Mouse (Mus musculus): ENCODE results near the gene Gdpgp1. TPM values are rescaled to one million over a fixed set of nuclear protein-coding genes. Genes with fewer than 3 reads are reported as not detected.
A peak's percentile ranks its signal among the peaks of the same experiment; 100 is the strongest.

Gdpgp1 gene
- polyA plus RNA-seq, 1 experiment from 2014 or later = 5.6 TPM

DNA sequence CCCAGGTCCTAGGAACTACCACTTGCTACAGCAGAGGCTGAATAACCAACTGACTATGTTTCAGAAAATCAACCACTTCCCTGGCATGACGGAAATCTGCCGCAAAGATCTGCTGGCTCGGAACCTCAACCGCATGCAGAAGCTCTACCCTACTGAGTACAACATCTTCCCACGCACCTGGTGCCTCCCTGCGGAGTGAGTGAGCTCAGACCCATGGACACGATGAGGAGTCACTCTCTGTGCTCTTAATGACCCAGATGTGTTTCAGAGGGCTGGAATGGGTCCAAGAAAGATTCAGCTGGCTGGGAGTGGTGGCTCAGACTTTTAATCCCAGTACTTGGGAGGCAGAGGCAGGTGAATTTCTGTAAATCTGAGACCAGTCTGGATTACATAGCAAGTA, 19.8 kb downstream of the Gdpgp1 start:
- WGBS = 80% methylated on average over 7 of the region's 7 CpGs
- H3K36me3 ChIP-seq (ENCODE audit: control insufficient read depth, insufficient read depth, low read length) = no peaks in the 10 kb centered on the region
- no peaks in the 10 kb centered on the region for H3K4me1 ChIP-seq (replicated peaks; ENCODE audit: control insufficient read depth, insufficient read depth, low read length)

DNA sequence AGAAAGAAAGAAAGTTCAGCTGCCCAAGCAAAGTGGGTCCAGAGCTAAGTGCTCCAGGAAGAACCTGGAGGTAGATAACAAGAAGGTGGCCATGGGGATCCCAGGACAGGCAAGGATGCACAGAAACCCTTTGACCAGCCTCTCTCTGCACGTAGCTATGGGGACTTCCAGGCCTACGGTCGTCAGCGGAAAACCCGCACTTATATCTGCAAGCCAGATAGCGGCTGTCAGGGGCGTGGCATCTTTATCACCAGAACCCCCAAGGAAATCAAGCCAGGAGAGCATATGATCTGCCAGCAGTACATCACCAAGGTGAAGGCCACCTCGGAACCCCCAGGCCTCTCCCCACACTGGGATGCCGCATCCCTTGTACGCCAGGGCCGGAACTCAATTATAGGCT, 20.2 kb downstream of the Gdpgp1 start:
- Histone ChIP-seq H3K27ac (ENCODE audit: low read depth, low read length) (no peak overlapping the region), H3K36me3 (ENCODE audit: control insufficient read depth, insufficient read depth, low read length) (no peaks in the 10 kb centered on the region), H3K9me3 (ENCODE audit: control insufficient read depth, low read length) (no peaks in the 10 kb centered on the region), H3K4me3 (ENCODE audit: low read depth, low read length) (no peak overlapping the region), H3K4me2 (replicated peaks; ENCODE audit: low read depth, low read length) (no peak overlapping the region), H3K4me1 (replicated peaks; ENCODE audit: control insufficient read depth, insufficient read depth, low read length) (no peaks in the 10 kb centered on the region), H3K9ac (ENCODE audit: low read depth, low read length) (no peak overlapping the region), H3K27me3 (ENCODE audit: control insufficient read depth, insufficient read depth, low read length) (no peaks in the 10 kb centered on the region)
- DNase-seq (ENCODE audit: low spot score) (no peak), ATAC-seq (ENCODE audit: low FRiP score) (no peak)
- 82% methylated on average over 11 of the region's 11 CpGs for WGBS

More for the DNA sequence above, 19.8 kb downstream of the Gdpgp1 start:
- Histone ChIP-seq H3K27me3 (ENCODE audit: control insufficient read depth, insufficient read depth, low read length) (no peaks in the 10 kb centered on the region), H3K9me3 (ENCODE audit: control insufficient read depth, low read length) (no peaks in the 10 kb centered on the region), H3K9ac (ENCODE audit: low read depth, low read length) (no peak overlapping the region), H3K4me2 (replicated peaks; ENCODE audit: low read depth, low read length) (no peak overlapping the region), H3K4me3 (ENCODE audit: low read depth, low read length) (no peak overlapping the region), H3K27ac (ENCODE audit: low read depth, low read length) (no peak overlapping the region)
- DNase-seq (ENCODE audit: low spot score) (no peak), ATAC-seq (ENCODE audit: low FRiP score) (no peak)

DNA sequence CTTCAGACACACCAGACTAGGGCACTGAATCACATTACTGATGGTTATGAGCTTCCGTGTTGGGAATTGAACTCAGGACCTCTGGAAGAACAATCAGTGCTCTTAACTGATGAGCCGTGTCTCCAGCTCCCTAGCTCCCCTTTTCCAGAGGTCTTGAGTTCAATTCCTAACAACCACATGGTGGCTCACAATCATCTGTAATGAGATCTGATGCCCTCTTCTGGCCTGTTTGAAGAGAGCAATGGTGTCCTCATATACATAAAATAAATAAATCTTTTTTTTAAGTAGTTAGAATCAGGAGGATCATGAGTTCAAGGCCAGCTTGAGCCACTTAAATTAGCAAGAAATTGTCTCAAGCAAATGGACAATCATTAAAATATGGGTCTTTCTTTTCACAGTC, 23.3 kb downstream of the Gdpgp1 start:
- Histone ChIP-seq H3K4me3 (ENCODE audit: low read depth, low read length) (no peak overlapping the region), H3K9ac (ENCODE audit: low read depth, low read length) (no peak overlapping the region), H3K36me3 (ENCODE audit: control insufficient read depth, insufficient read depth, low read length) (no peaks in the 10 kb centered on the region), H3K27ac (ENCODE audit: low read depth, low read length) (no peak overlapping the region), H3K4me2 (replicated peaks; ENCODE audit: low read depth, low read length) (no peak overlapping the region), H3K9me3 (ENCODE audit: control insufficient read depth, low read length) (no peaks in the 10 kb centered on the region), H3K4me1 (replicated peaks; ENCODE audit: control insufficient read depth, insufficient read depth, low read length) (no peaks in the 10 kb centered on the region), H3K27me3 (ENCODE audit: control insufficient read depth, insufficient read depth, low read length) (no peaks in the 10 kb centered on the region)
- 81% methylated on average over 2 of the region's 2 CpGs for WGBS
- no peak for ATAC-seq (ENCODE audit: low FRiP score)
- DNase-seq (ENCODE audit: low spot score) = no peak

DNA sequence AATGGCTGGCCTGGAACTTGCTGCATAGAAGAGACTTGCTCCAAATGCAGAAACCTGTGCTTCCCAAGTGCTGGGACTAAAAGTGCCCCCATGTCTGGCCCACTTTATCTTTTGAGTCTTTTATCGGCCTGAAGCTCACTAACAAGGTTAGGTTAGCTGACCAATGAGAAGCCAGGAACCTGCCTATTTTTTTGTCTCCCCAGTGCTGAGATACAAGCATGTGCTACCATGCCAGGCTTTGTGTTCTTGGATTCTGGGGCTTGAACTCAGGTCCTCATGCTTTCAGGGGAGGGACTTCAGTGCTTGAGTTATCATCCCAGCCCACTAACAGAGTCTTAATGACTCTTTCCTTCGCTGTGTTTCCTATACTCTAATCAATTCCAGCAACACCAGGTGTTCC, 25.0 kb downstream of the Gdpgp1 start:
- Histone ChIP-seq H3K4me3 (ENCODE audit: low read depth, low read length) (no peak overlapping the region), H3K36me3 (ENCODE audit: control insufficient read depth, insufficient read depth, low read length) (no peaks in the 10 kb centered on the region), H3K27ac (ENCODE audit: low read depth, low read length) (no peak overlapping the region), H3K4me1 (replicated peaks; ENCODE audit: control insufficient read depth, insufficient read depth, low read length) (no peaks in the 10 kb centered on the region; the same call in 1 of the 2 replicates), H3K27me3 (ENCODE audit: control insufficient read depth, insufficient read depth, low read length) (no peaks in the 10 kb centered on the region), H3K9me3 (ENCODE audit: control insufficient read depth, low read length) (no peaks in the 10 kb centered on the region), H3K9ac (ENCODE audit: low read depth, low read length) (no peak overlapping the region), H3K4me2 (replicated peaks; ENCODE audit: low read depth, low read length) (no peak overlapping the region)
- DNase-seq (ENCODE audit: low spot score) = no peak
- ATAC-seq (ENCODE audit: low FRiP score) = no peak
- WGBS = 68% methylated on average over 2 of the region's 2 CpGs

DNA sequence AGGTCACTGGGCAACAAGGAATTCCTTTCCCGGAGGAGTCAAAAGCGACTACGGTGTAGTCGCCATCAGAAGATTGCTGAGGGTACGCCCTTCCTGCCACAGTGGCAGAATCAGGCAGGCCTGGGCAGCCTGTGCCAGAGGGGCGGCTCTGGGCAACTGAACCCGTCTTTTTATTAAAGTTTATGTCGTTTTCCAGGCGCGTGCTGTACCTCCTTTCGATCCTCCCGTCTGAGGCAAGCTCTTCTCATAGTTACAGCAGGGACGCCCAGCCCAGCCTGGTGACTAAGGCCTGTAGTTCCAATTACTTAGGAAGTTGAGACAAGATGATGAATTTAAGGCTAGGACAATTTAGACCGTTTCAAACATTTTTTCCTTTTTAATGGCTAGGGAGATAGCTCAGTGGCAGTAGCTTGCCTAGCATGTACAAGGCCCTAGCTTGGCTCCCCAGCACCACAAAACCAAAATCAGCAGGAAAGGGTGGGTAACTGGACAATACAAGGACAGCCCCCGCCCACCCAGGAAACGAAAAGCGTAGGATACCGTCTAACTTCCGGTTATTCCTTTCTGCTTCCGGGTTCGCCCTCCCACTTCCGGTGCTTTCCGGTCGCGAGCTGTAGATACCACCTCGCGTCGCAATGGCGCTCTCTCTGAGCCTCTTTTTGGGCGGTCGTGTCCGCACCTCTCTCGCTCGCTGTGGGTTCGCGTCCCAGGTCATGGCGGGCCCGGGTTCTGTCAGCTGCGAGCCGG, 28.1 kb downstream of the Gdpgp1 start, which contains the start of gene Ngrn:
Gene Ngrn (plus strand): TSS at position 591 of the 747 bp plus-strand sequence.
- peaks cover 3% of the 10 kb centered on the region; the same call in 1 of the 2 replicates for H3K36me3 ChIP-seq (ENCODE audit: control insufficient read depth, insufficient read depth, low read length)
- ATAC-seq (ENCODE audit: low FRiP score) (peak; percentile 91), DNase-seq (ENCODE audit: low spot score) (peak; percentile 91)
- H3K4me3 ChIP-seq (ENCODE audit: low read depth, low read length) = peak within 1 kb of the TSS; percentile 87
- H3K9me3 ChIP-seq (ENCODE audit: control insufficient read depth, low read length) = no peaks in the 10 kb centered on the region
- H3K27ac ChIP-seq (ENCODE audit: low read depth, low read length) = no peak within 1 kb of the TSS
- peak within 1 kb of the TSS; percentile 87 for H3K4me2 ChIP-seq (replicated peaks; ENCODE audit: low read depth, low read length)
- no peaks in the 10 kb centered on the region; the same call in 1 of the 2 replicates for H3K4me1 ChIP-seq (replicated peaks; ENCODE audit: control insufficient read depth, insufficient read depth, low read length)
- 26% methylated on average over 40 of the region's 40 CpGs for WGBS
- no peaks in the 10 kb centered on the region for H3K27me3 ChIP-seq (ENCODE audit: control insufficient read depth, insufficient read depth, low read length)
- H3K9ac ChIP-seq (ENCODE audit: low read depth, low read length) = peak within 1 kb of the TSS; percentile 85

DNA sequence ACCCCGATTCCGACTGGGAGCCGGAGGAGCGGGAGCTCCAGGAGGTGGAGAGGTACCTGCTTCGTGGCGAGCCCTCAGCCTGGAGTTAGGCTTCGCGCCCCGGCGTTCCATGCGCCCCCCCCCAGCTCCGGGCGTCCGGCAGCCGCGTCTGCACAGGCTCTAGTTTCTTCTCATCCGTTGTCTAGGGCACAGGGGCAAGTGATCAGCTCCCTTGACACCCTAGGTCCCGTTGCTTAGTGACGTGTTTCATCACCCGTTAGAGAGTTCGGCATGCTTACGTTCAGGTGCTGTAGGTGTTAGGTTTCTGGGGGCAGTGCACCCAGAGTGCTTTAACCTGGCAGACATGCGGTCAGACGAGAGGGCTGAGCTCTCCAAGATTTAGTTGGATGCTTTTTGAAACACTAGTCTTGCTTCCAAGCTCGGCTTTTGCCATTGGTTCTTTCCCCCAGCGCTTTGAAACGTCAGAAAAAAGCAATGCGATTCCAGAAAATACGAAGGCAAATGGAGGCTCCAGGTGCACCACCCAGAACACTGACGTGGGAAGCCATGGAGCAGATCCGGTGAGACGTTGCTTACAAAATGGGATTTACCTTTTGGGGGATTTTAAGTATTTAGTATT, 28.8 kb downstream of the Gdpgp1 start:
- H3K4me3 ChIP-seq (ENCODE audit: low read depth, low read length) = peak overlapping the region; percentile 87
- no peaks in the 10 kb centered on the region; the same call in 1 of the 2 replicates for H3K4me1 ChIP-seq (replicated peaks; ENCODE audit: control insufficient read depth, insufficient read depth, low read length)
- peak; percentile 49; the same call in 1 of the 2 replicates for ATAC-seq (ENCODE audit: low FRiP score)
- peak overlapping the region; percentile 85 for H3K9ac ChIP-seq (ENCODE audit: low read depth, low read length)
- H3K4me2 ChIP-seq (replicated peaks; ENCODE audit: low read depth, low read length) = peak overlapping the region; percentile 87
- no peak overlapping the region for H3K27ac ChIP-seq (ENCODE audit: low read depth, low read length)
- no peaks in the 10 kb centered on the region for H3K9me3 ChIP-seq (ENCODE audit: control insufficient read depth, low read length)
- 1% methylated on average over 31 of the region's 32 CpGs for WGBS
- peaks cover 4% of the 10 kb centered on the region; the same call in 1 of the 2 replicates for H3K36me3 ChIP-seq (ENCODE audit: control insufficient read depth, insufficient read depth, low read length)
- H3K27me3 ChIP-seq (ENCODE audit: control insufficient read depth, insufficient read depth, low read length) = no peaks in the 10 kb centered on the region
- no peak for DNase-seq (ENCODE audit: low spot score)

DNA sequence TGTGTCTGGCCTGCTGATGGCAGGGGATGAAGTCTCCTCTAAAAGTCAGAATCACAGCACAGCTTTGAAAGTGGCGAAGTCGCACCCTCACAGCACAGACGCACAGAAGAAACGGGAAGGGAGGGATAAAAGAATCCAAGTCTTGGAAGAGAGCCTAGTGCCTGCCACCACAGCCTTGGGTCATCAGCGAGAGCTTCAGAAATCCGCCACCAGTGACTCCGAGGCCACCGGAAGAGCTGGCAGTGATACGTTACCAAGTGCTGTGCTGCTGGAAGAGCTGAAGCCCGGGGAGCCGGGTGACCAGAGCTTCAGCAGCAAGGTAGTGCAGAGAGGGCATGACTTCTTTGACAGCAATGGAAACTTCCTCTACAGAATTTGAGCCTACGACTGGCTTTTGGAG, 31.9 kb downstream of the Gdpgp1 start:
- Histone ChIP-seq H3K4me3 (ENCODE audit: low read depth, low read length) (no peak overlapping the region), H3K36me3 (ENCODE audit: control insufficient read depth, insufficient read depth, low read length) (peaks cover 4% of the 10 kb centered on the region; the same call in 1 of the 2 replicates), H3K27ac (ENCODE audit: low read depth, low read length) (no peak overlapping the region), H3K4me1 (replicated peaks; ENCODE audit: control insufficient read depth, insufficient read depth, low read length) (no peaks in the 10 kb centered on the region; the same call in 1 of the 2 replicates), H3K4me2 (replicated peaks; ENCODE audit: low read depth, low read length) (no peak overlapping the region), H3K9me3 (ENCODE audit: control insufficient read depth, low read length) (no peaks in the 10 kb centered on the region), H3K9ac (ENCODE audit: low read depth, low read length) (no peak overlapping the region), H3K27me3 (ENCODE audit: control insufficient read depth, insufficient read depth, low read length) (no peaks in the 10 kb centered on the region)
- ATAC-seq (ENCODE audit: low FRiP score) (no peak), DNase-seq (ENCODE audit: low spot score) (no peak)
- 97% methylated on average over 12 of the region's 12 CpGs for WGBS

DNA sequence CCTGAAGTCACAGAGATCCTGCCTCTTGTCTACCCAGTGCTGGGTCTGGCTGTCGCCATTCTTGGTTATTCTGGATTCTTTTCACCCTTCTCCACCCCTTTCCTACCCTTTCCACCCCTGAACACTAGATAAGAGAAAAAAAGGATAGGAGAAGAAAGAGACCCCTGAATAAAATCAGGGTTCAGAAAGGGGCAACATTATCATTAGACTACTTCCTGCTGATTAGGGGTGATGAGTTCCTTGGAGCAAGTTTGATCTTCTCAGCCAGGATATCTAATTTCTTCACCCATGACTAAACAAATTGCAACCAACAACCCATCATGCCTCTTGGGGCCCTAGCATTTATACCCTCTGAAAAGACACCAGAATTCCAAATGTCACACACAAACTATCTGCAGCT, 35.1 kb downstream of the Gdpgp1 start:
- Histone ChIP-seq H3K4me3 (ENCODE audit: low read depth, low read length) (no peak overlapping the region), H3K27ac (ENCODE audit: low read depth, low read length) (no peak overlapping the region), H3K4me2 (replicated peaks; ENCODE audit: low read depth, low read length) (no peak overlapping the region), H3K4me1 (replicated peaks; ENCODE audit: control insufficient read depth, insufficient read depth, low read length) (0 out of 2 replicates have a peak, but pooled peaks cover 2% of the 10 kb centered on the region), H3K36me3 (ENCODE audit: control insufficient read depth, insufficient read depth, low read length) (peaks cover 4% of the 10 kb centered on the region; the same call in 1 of the 2 replicates), H3K9ac (ENCODE audit: low read depth, low read length) (no peak overlapping the region), H3K9me3 (ENCODE audit: control insufficient read depth, low read length) (no peaks in the 10 kb centered on the region), H3K27me3 (ENCODE audit: control insufficient read depth, insufficient read depth, low read length) (no peaks in the 10 kb centered on the region)
- DNase-seq (ENCODE audit: low spot score) (no peak), ATAC-seq (ENCODE audit: low FRiP score) (no peak)
- WGBS = 84% methylated on average over 1 of the region's 1 CpGs
